Mouse (Mus musculus) stomach, embryonic 16.5 days (tissue): ENCODE data around the gene Idnk. TPM values are rescaled to one million over a fixed set of nuclear protein-coding genes. Genes with fewer than 3 reads are reported as not detected.
A peak's percentile ranks its signal among the peaks of the same experiment; 100 is the strongest.
"Not testable (repeated sequence)": the region's sequence is repeated elsewhere in the genome, so short reads cannot be mapped to it uniquely, and the experiment has no call there.

ENCODE experiments used
- ATAC-seq: fragments of 200-750 bp; cut with Nextera tagmentation; 2 replicates; pipeline ENCODE4 v1.8.0; 2017; ENCODE audit warnings: moderate number of reproducible peaks, moderate TSS enrichment; ENCODE audit not compliant: insufficient read depth, low FRiP score
- H3K27ac ChIP-seq: fragments of 300-500 bp; sonication (generic); 2 replicates; pipeline ENCODE4 v1.5.1; 2014; ENCODE audit warnings: low read length
- H3K27me3 ChIP-seq: fragments of 300-500 bp; sonication (generic); 2 replicates; pipeline ENCODE4 v1.6.1; 2014; ENCODE audit warnings: low read length, control low read depth, mixed read lengths; ENCODE audit not compliant: control insufficient read depth, insufficient read depth
- H3K36me3 ChIP-seq: fragments of 300-500 bp; sonication (generic); 2 replicates; pipeline ENCODE4 v1.6.1; 2014; ENCODE audit warnings: low read length; ENCODE audit not compliant: control insufficient read depth, insufficient read depth
- H3K4me1 ChIP-seq: fragments of 300-500 bp; sonication (generic); 2 replicates; pipeline ENCODE4 v1.6.1; 2014; ENCODE audit warnings: low read length, control low read depth, mixed read lengths; ENCODE audit not compliant: control insufficient read depth, insufficient read depth
- H3K4me2 ChIP-seq: fragments of 300-500 bp; sonication (generic); 2 replicates; pipeline ENCODE4 v1.6.1; 2014; ENCODE audit warnings: low read depth, low read length, mixed read lengths
- H3K4me3 ChIP-seq: fragments of 300-500 bp; sonication (generic); replicated peaks from 2 replicates; pipeline ENCODE4 v1.5.1; 2014; ENCODE audit warnings: mild to moderate bottlenecking, low read length
- H3K9ac ChIP-seq: fragments of 300-500 bp; sonication (generic); 2 replicates; pipeline ENCODE4 v1.6.1; 2014; ENCODE audit warnings: low read length
- H3K9me3 ChIP-seq: fragments of 300-500 bp; sonication (generic); replicated peaks from 2 replicates; pipeline ENCODE4 v1.6.1; 2016; ENCODE audit warnings: low read length, control low read depth; ENCODE audit not compliant: control insufficient read depth
- WGBS: fragments of 180-500 bp; shearing (Covaris S2); extraction: QIAGEN DNeasy Blood & Tissue Kit; methylation state at CpG from one replicate; pipeline ENCODE4 v1.1.7; 2014; 5-methylcytosine and 5-hydroxymethylcytosine counted together
- polyA plus RNA-seq: library from polyadenylated mRNA; unstranded; fragments of >200 nt; fragmentation: Nextera tagmentation; extraction: Ambion mirVana; gene quantifications from 2 replicates; pipeline ENCODE4 v1.2.1, GENCODE M21; 2015

Idnk gene
- polyA plus RNA-seq, 1 experiment from 2014 or later: 41.7 TPM

DNA sequence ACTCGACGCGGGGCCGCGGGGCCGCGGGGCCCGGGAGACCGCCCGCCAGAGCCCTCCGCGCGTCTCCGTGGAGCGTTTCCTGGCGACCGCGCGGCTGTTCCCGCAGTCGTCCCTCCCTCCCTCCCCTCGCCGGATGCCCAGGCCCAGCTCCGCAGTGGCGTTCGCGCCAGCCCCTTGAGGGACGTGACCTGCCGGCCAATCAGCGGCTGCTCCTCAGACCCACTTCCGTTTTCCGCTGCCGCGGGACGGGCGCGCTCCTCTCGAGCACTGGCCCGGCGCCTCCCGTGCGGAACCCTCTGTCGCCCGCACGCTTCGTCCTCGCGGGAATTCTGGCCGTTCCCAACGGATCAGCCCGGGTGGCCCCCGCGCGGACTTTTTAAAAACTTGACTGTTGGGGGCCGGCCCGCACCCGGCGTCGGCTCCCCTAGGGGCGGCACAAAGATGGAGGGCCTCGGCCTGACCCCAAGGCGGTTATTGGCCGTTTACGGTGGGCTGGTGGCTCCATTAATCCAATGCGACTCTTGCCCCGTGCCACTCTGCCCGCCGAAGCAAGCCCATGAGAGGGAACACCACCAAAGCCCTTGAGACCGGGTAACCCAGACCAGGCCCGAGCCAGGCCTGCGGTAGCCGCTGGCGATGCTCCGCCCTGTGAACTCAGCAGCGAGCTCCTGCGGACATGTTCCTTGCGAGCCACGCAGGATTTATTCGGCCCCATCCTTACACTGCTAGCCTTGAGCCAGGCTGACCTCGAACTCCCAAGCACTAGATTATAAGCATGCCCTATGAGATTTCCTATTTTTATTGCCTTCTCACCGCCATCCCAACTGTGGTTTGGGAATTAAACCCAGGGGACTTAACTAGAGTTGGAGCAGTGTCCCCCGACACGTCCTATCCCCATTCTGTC, 28.4 kb upstream of the Idnk start:
- Histone ChIP-seq H3K9me3 (no peaks in the 10 kb centered on the region), H3K9ac (peak overlapping the region; percentile 100), H3K27ac (peak overlapping the region; percentile 98), H3K4me3 (peak overlapping the region; percentile 97), H3K4me2 (peak overlapping the region; percentile 72), H3K4me1 (peaks cover 21% of the 10 kb centered on the region), H3K27me3 (no peaks in the 10 kb centered on the region), H3K36me3 (no peaks in the 10 kb centered on the region)
- ATAC-seq: peak; percentile 97
- whole genome bisulfite sequencing: under 1% methylated on average over 81 of the region's 83 CpGs

DNA sequence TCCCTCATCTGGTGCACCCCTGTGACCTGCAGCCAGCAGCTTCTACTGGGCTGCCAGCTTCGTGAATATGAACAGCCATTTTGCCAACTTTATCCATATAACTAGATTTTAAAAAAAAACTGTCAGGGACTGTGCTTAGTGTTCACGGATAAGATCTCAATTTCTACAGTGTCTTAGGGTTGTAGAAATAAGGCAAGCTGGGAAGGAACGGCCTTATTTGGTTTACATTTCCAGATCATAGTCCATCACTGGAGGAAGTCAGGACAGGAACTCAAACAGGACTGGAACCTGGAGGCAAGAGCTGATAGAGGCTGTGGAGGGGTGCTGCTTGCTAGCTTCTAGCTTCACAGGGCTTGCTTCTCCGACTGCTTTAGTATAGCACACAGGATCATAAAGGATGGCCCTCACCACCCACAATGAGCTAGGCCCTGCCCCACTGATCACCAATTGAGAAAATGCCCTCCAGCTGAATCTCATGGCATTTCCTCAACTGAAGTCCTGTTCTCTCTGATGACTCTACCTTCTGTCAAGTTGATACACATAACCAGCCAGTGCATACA, 27.7 kb upstream of the Idnk start:
- Histone ChIP-seq H3K4me2 (peak overlapping the region; percentile 72), H3K4me1 (peaks cover 15% of the 10 kb centered on the region), H3K9me3 (no peaks in the 10 kb centered on the region), H3K27me3 (no peaks in the 10 kb centered on the region), H3K4me3 (peak overlapping the region; percentile 97), H3K9ac (peak overlapping the region; percentile 100), H3K36me3 (no peaks in the 10 kb centered on the region), H3K27ac (peak overlapping the region; percentile 98)
- 24% methylated on average over 4 of the region's 4 CpGs for WGBS
- no peak for ATAC-seq

DNA sequence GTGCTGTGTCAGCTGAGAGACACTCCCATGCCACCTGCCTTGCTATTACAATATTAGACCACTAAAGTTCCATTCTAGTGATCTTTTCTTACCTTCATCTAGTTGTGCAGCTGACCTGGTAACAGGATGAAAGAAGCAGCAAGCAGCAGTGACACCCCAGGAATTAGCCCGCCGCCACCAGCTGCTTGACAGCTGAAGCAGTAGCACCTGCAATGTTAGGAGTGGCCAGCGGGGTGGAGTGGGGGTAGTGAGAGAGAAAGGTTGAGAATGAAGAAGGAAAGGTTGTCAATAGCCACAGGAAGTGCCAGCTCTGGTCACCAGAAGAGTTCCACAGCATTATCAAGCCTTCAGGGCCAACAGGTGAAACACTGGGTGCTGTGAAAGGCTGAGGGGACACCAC, 25.8 kb upstream of the Idnk start:
- no peak for ATAC-seq
- H3K4me2 ChIP-seq: no peak overlapping the region
- 46% methylated on average over 3 of the region's 3 CpGs for WGBS
- no peaks in the 10 kb centered on the region; the same call in 1 of the 2 replicates for H3K9me3 ChIP-seq
- no peaks in the 10 kb centered on the region for H3K36me3 ChIP-seq
- H3K4me1 ChIP-seq: peaks cover 5% of the 10 kb centered on the region
- no peak overlapping the region for H3K27ac ChIP-seq
- no peaks in the 10 kb centered on the region for H3K27me3 ChIP-seq
- H3K9ac ChIP-seq: no peak overlapping the region
- no peak overlapping the region for H3K4me3 ChIP-seq

- H3K4me1 ChIP-seq, H3K36me3 ChIP-seq, H3K9ac ChIP-seq, ATAC-seq, H3K4me3 ChIP-seq, H3K4me2 ChIP-seq, H3K9me3 ChIP-seq, H3K27me3 ChIP-seq, H3K27ac ChIP-seq: not testable (repeated sequence)
- 94% methylated on average over 8 of the region's 8 CpGs for WGBS
Measured at GRCm38 (mm10) chr13:58146603-58147002, 10.8 kb upstream of the Idnk start.

DNA sequence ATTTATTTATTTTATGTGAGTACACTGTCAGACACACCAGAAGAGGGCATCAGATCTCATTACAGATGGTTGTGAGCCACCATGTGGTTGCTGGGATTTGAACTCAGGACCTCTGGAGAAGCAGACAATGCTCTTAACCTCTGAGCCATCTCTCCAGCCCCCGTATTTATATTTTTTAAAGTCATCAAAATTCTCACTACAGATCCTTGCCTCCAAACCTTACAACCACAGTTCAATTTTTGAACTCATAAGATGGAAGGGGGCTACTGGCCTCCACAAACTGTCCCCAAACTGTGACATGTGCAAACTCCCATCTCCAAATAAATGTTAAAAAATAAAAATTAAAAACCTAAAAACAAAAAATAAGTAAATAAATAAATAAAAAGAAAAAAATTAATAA, 9.7 kb upstream of the Idnk start:
- Histone ChIP-seq H3K36me3 (no peaks in the 10 kb centered on the region), H3K27me3 (no peaks in the 10 kb centered on the region), H3K4me3 (no peak overlapping the region), H3K4me2 (no peak overlapping the region), H3K27ac (no peak overlapping the region), H3K9me3 (no peaks in the 10 kb centered on the region), H3K4me1 (no peaks in the 10 kb centered on the region; the same call in 1 of the 2 replicates), H3K9ac (no peak overlapping the region)
- ATAC-seq: no peak
- WGBS: 75% methylated on average over 1 of the region's 1 CpGs

- no peaks in the 10 kb centered on the region for H3K36me3 ChIP-seq
- peak overlapping the region; percentile 22 for H3K9ac ChIP-seq
- 1% methylated on average over 17 of the region's 17 CpGs for WGBS
- no peak overlapping the region for H3K27ac ChIP-seq
- H3K4me2 ChIP-seq: peak overlapping the region; percentile 71
- H3K27me3 ChIP-seq: no peaks in the 10 kb centered on the region
- H3K9me3 ChIP-seq: no peaks in the 10 kb centered on the region
- peak overlapping the region; percentile 39 for H3K4me3 ChIP-seq
- ATAC-seq: peak; percentile 89
- no peaks in the 10 kb centered on the region; the same call in 1 of the 2 replicates for H3K4me1 ChIP-seq
Measured at GRCm38 (mm10) chr13:58148256-58148831, 9.1 kb upstream of the Idnk start.

- Histone ChIP-seq H3K27ac (no peak overlapping the region), H3K27me3 (no peaks in the 10 kb centered on the region), H3K36me3 (no peaks in the 10 kb centered on the region), H3K4me2 (peak overlapping the region; percentile 71), H3K9me3 (no peaks in the 10 kb centered on the region), H3K4me3 (peak overlapping the region; percentile 39), H3K9ac (no peak overlapping the region; the same call in 1 of the 2 replicates), H3K4me1 (no peaks in the 10 kb centered on the region; the same call in 1 of the 2 replicates)
- ATAC-seq: peak; percentile 56; the same call in 1 of the 2 replicates
- 48% methylated on average over 5 of the region's 5 CpGs for WGBS
Measured at GRCm38 (mm10) chr13:58149033-58149558, 8.4 kb upstream of the Idnk start.

GRCm38 (mm10) chr13:58149629-58150028, 7.8 kb upstream of the Idnk start:
- Histone ChIP-seq H3K9me3 (no peaks in the 10 kb centered on the region), H3K9ac (no peak overlapping the region), H3K27ac (no peak overlapping the region), H3K4me2 (no peak overlapping the region), H3K4me1 (no peaks in the 10 kb centered on the region; the same call in 1 of the 2 replicates), H3K4me3 (no peak overlapping the region), H3K36me3 (no peaks in the 10 kb centered on the region), H3K27me3 (no peaks in the 10 kb centered on the region)
- no peak for ATAC-seq
- 72% methylated on average over 3 of the region's 3 CpGs for WGBS

- Histone ChIP-seq H3K9me3 (no peaks in the 10 kb centered on the region), H3K27ac (no peak overlapping the region), H3K36me3 (no peaks in the 10 kb centered on the region), H3K4me1 (no peaks in the 10 kb centered on the region; the same call in 1 of the 2 replicates), H3K4me2 (no peak overlapping the region), H3K4me3 (no peak overlapping the region), H3K27me3 (no peaks in the 10 kb centered on the region), H3K9ac (no peak overlapping the region)
- 77% methylated on average over 11 of the region's 11 CpGs for WGBS
- ATAC-seq: no peak
Measured at GRCm38 (mm10) chr13:58150442-58150841, 7.0 kb upstream of the Idnk start.
